19 mouse cellular contexts compared by ENCODE assay signal in the genomic region with DNA sequence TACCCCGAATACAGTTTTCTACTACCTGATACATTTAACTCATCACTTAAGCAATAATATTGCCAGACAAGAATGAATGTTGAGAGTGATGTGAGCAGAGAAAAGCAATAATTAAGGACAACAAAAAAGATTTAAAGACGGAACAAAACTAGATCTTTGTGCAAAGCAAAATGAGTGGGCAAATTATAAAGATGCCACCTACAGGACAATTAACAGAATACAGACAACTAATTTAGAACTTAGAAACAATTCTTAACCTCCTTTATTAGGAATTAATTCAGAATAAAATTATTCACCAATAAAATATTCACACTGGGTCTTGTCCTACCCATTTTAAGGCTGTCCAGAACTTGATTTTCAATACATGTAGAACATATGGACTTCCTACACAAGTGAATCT. TPM values are rescaled to one million over a fixed set of nuclear protein-coding genes. Genes with fewer than 3 reads are reported as not detected.
A peak's percentile ranks its signal among the peaks of the same experiment; 100 is the strongest.
DNase-seq lines count a peak whose midpoint lies in the region; ATAC-seq and TF ChIP-seq lines count a peak whose summit lies in the region.
"Had no signal": no experiment of that assay in that cellular context is flagged by ENCODE, and none has a peak within 500 bp of the region (broad histone marks: within the 10 kb centered on the region; RNA-seq: fewer than 3 reads in every experiment).

No protein-coding gene starts in this region.

- H3K79me2 ChIP-seq in heart, adult 2 months (replicated peaks; ENCODE audit: control insufficient read depth, insufficient read depth, low read length), result peaks cover 2% of the 10 kb centered on the region; the same call in 1 of the 2 replicates

- no peak for DNase-seq in heart, adult 2 months
- no peak for DNase-seq in heart, adult 8-10 months (ENCODE audit: low spot score)
- no peak for DNase-seq in layer of hippocampus, adult 2 months (ENCODE audit: low spot score in 2 of 2)
- DNase-seq in layer of hippocampus, adult 9-11 months, result no peak
- DNase-seq in midbrain, postnatal 0 days (ENCODE audit: low spot score), result no peak
- DNase-seq in midbrain, embryonic 11.5 days (ENCODE audit: low spot score, missing footprints), result no peak
- no peak for DNase-seq in frontal cortex, postnatal 10 days (ENCODE audit: low spot score in 2 of 2)
- DNase-seq: adrenal gland, postnatal 10 days; cerebellum, adult 18-20 months; cerebellum, adult 9-11 months; cerebellum, postnatal 36 days; gastrocnemius, postnatal 10 days; heart, postnatal 4 days had no signal

- intact Hi-C loops in heart, adult 2 months (cut with DNase I), result no loop called here

- H3K9ac ChIP-seq in heart, adult 2 months (ENCODE audit: low read depth, low read length), result no peak overlapping the region
- no peak overlapping the region for H3K9ac ChIP-seq in midbrain, postnatal 0 days (replicated peaks; ENCODE audit: low read length, poor library complexity, severe bottlenecking)
- no peak overlapping the region for H3K9ac ChIP-seq in midbrain, embryonic 11.5 days (ENCODE audit: low read length)
- H3K9ac ChIP-seq: embryonic facial prominence, embryonic 13.5 days; forebrain, embryonic 12.5 days; heart, embryonic 13.5 days; hindbrain, embryonic 13.5 days; intestine, embryonic 15.5 days had no signal

- no peak overlapping the region for H3K4me2 ChIP-seq in midbrain, postnatal 0 days (ENCODE audit: low read depth, low read length, poor library complexity, severe bottlenecking)
- no peak overlapping the region for H3K4me2 ChIP-seq in midbrain, embryonic 11.5 days
- H3K4me2 ChIP-seq: embryonic facial prominence, embryonic 13.5 days; forebrain, embryonic 12.5 days; heart, embryonic 13.5 days; hindbrain, embryonic 13.5 days; intestine, embryonic 15.5 days had no signal

- H3K27me3 ChIP-seq in heart, adult 2 months (ENCODE audit: control insufficient read depth, insufficient read depth, low read length), result no peaks in the 10 kb centered on the region
- no peaks in the 10 kb centered on the region for H3K27me3 ChIP-seq in midbrain, postnatal 0 days (ENCODE audit: insufficient read depth, low read length)
- H3K27me3 ChIP-seq in midbrain, embryonic 11.5 days (ENCODE audit: control insufficient read depth, insufficient read depth, low read length), result no peaks in the 10 kb centered on the region
- H3K27me3 ChIP-seq: CH12.LX; embryonic facial prominence, embryonic 13.5 days; forebrain, embryonic 12.5 days; heart, embryonic 13.5 days; hindbrain, embryonic 13.5 days; intestine, embryonic 15.5 days had no signal

- no peak overlapping the region for H3K27ac ChIP-seq in heart, adult 2 months
- no peak overlapping the region for H3K27ac ChIP-seq in layer of hippocampus, adult 2 months
- no peak overlapping the region for H3K27ac ChIP-seq in midbrain, postnatal 0 days (ENCODE audit: low read depth, low read length)
- H3K27ac ChIP-seq in midbrain, embryonic 11.5 days (ENCODE audit: low read depth, low read length), result no peak overlapping the region
- H3K27ac ChIP-seq: embryonic facial prominence, embryonic 13.5 days; forebrain, embryonic 12.5 days; heart, embryonic 13.5 days; hindbrain, embryonic 13.5 days; intestine, embryonic 15.5 days had no signal

- H3K36me3 ChIP-seq in heart, adult 2 months (ENCODE audit: control insufficient read depth, insufficient read depth, low read length), result peaks cover 4% of the 10 kb centered on the region
- H3K36me3 ChIP-seq in midbrain, postnatal 0 days (ENCODE audit: insufficient read depth, low read length), result no peaks in the 10 kb centered on the region
- H3K36me3 ChIP-seq in midbrain, embryonic 11.5 days (ENCODE audit: control insufficient read depth, insufficient read depth, low read length), result no peaks in the 10 kb centered on the region
- H3K36me3 ChIP-seq: embryonic facial prominence, embryonic 13.5 days; forebrain, embryonic 12.5 days; heart, embryonic 13.5 days; hindbrain, embryonic 13.5 days; intestine, embryonic 15.5 days had no signal

- no peak for TF ChIP-seq POLR2A in heart, adult 2 months (IDR thresholded peaks at IDR 0.05; ENCODE audit: insufficient read depth, low read depth, low read length)

- no peaks in the 10 kb centered on the region for H3K9me3 ChIP-seq in midbrain, postnatal 0 days (ENCODE audit: low read length)
- no peaks in the 10 kb centered on the region for H3K9me3 ChIP-seq in midbrain, embryonic 11.5 days (ENCODE audit: control insufficient read depth, low read length)
- H3K9me3 ChIP-seq: embryonic facial prominence, embryonic 13.5 days; forebrain, embryonic 12.5 days; heart, embryonic 13.5 days; hindbrain, embryonic 13.5 days; intestine, embryonic 15.5 days had no signal

- H3K4me3 ChIP-seq in heart, adult 2 months, result no peak overlapping the region
- no peak overlapping the region for H3K4me3 ChIP-seq in layer of hippocampus, adult 2 months
- no peak overlapping the region for H3K4me3 ChIP-seq in midbrain, postnatal 0 days (ENCODE audit: low read depth, low read length)
- H3K4me3 ChIP-seq in midbrain, embryonic 11.5 days (ENCODE audit: low read depth, low read length), result no peak overlapping the region
- H3K4me3 ChIP-seq: embryonic facial prominence, embryonic 13.5 days; forebrain, embryonic 12.5 days; heart, embryonic 13.5 days; hindbrain, embryonic 13.5 days; intestine, embryonic 15.5 days had no signal

- no peak for ATAC-seq in midbrain, postnatal 0 days (ENCODE audit: low FRiP score)
- no peak for ATAC-seq in midbrain, embryonic 11.5 days (ENCODE audit: low FRiP score)
- ATAC-seq: intestine, embryonic 15.5 days had no signal

- H3K4me1 ChIP-seq in heart, adult 2 months (ENCODE audit: control insufficient read depth, insufficient read depth, low read length), result peaks cover 2% of the 10 kb centered on the region
- H3K4me1 ChIP-seq in midbrain, postnatal 0 days (ENCODE audit: insufficient read depth, low read length), result no peaks in the 10 kb centered on the region
- no peaks in the 10 kb centered on the region for H3K4me1 ChIP-seq in midbrain, embryonic 11.5 days (ENCODE audit: control insufficient read depth, insufficient read depth, low read length)
- H3K4me1 ChIP-seq: embryonic facial prominence, embryonic 13.5 days; hindbrain, embryonic 13.5 days; intestine, embryonic 15.5 days had no signal

- 91% methylated on average over 2 of the region's 2 CpGs for WGBS in heart, adult 2 months
- 93% methylated on average over 2 of the region's 2 CpGs for WGBS in midbrain, postnatal 0 days
- WGBS in midbrain, embryonic 11.5 days, result 92% methylated on average over 2 of the region's 2 CpGs

- TF ChIP-seq CTCF in heart, adult 2 months (IDR thresholded peaks at IDR 0.05), result peak; percentile 51
- peak; percentile 70 for TF ChIP-seq CTCF in layer of hippocampus, adult 2 months (conservative IDR thresholded peaks at IDR 0.05)
- peak; percentile 12; the same call in 1 of the 2 replicates for TF ChIP-seq CTCF in midbrain, postnatal 0 days (IDR thresholded peaks at IDR 0.05)

- TF ChIP-seq EP300 in heart, adult 2 months (IDR thresholded peaks at IDR 0.05; ENCODE audit: insufficient read depth, low read depth, low read length), result no peak

RNA-seq across cellular contexts. Expression of a gene that starts 38.0 kb away (rescaled TPM):
- 10 to 100 TPM; 26.6 to 29.5 TPM for total RNA-seq in heart, adult 2 months (2021)
- 4.1 and 8.3 TPM in 2 replicates for polyA plus RNA-seq in heart, adult 2 months (2012; rRNA removed)
- total RNA-seq in heart, adult 8-10 months (2022), result 10 to 100 TPM; 26.0 to 30.2 (median 27.5) TPM
- total RNA-seq in layer of hippocampus, adult 2 months (2021), result 10 to 100 TPM; 32.9 to 35.0 TPM
- 15.2 and 17.9 TPM in 2 replicates for total RNA-seq in midbrain, postnatal 0 days (2014; rRNA removed)
- polyA plus RNA-seq in midbrain, postnatal 0 days (2015; fragmentation: Nextera tagmentation; extraction: Ambion mirVana), result 9.3 and 10.7 TPM in 2 replicates
- polyA plus RNA-seq in midbrain, embryonic 11.5 days (2014; fragmentation: Nextera tagmentation; extraction: Ambion mirVana), result 24.8 and 26.6 TPM in 2 replicates

Comparison
In these comparisons a context has a peak if more than half of its experiments do, and no peak if none do; other contexts are left out.
1. CTCF ChIP-seq: peak in every context shown above with its lines; median percentile 70 in layer of hippocampus, adult 2 months; 51 in heart, adult 2 months; 12 in midbrain, postnatal 0 days.